Mouse (Mus musculus): ENCODE measurements around the gene Sox14. TPM values are rescaled to one million over a fixed set of nuclear protein-coding genes. Genes with fewer than 3 reads are reported as not detected.

Gene Sox14
- total RNA-seq (2021): not detected
- long read RNA-seq, experiment 1: 0 reads
- long read RNA-seq, experiment 2: 0 reads

DNA sequence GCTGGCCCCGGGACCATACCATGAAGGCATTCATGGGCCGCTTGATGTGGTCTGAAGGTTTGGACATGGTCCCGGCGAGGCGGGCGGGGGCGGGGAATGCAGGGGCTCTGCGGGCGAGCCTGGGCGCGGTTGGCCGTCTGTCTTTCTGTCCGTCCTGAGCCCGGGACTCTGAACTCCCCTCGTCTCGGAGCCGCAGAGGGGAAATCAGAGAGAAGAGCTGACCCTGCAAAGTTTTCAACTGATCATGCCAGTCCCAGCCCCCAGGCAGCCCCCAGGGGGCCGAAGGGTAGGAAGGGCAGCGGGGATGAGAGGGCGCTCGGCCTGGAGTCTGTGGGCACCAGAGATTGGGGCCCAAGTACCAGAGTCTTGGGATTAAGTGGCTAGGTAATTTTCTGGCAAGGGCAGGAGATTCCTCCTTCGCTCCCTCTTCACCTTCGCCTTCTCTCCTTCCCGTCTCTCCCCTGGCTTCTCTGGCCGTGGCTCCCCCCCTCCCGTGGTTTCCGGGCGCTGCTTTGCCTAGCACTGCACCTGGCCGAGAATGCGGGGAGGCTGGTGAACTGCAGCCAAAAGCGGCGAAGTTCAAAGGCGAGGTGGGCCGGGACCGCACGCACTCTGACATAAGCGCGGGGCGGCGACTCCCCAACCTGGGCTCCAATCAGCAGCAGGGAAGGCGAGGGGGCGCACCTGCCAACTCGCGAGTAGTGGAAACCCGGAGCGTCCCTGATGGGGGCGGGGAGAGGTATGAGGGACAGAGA lies at the start of gene Sox14:
Sox14 (minus strand) TSS at position 553 of the 755 bp plus-strand sequence.
- DNase-seq (ENCODE audit: low spot score in 2 of 2): peak in 1 of 2 experiments; percentile 10

GRCm38 (mm10) chr9:99879311-99879710 lies 3.3 kb upstream of the Sox14 start:
- DNase-seq (ENCODE audit: low spot score in 2 of 2): no peak

DNA sequence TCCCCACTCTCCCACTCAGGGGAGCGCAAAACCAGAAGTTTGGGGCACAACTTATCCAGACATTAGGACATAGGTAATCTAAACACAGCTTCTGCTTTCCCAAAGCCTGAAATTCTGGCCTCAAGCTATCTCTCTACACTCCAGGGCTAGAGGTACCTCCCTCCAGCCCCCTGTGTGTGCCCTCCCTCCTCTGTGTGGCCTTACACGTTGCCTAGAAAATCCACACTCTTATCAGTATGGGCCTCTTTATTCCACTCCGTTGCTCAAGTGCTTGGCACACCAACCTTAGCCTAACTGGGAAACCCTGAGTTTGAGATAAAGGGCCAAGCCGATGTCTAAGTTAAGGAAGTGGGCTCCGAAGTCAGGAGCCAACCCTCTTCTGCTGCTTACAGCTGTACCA lies 2.6 kb upstream of the Sox14 start:
- no peak for DNase-seq (ENCODE audit: low spot score in 2 of 2)

- DNase-seq (ENCODE audit: low spot score in 2 of 2): no peak
These were observed 1.1 kb upstream of the Sox14 start for GRCm38 (mm10) chr9:99877056-99877546.

- no peak for DNase-seq (ENCODE audit: low spot score in 2 of 2)
These were observed 544 bp upstream of the Sox14 start for GRCm38 (mm10) chr9:99876373-99877055.

- no peak for DNase-seq (ENCODE audit: low spot score in 2 of 2)
These were observed 994 bp downstream of the Sox14 start for GRCm38 (mm10) chr9:99874735-99875617.

DNA sequence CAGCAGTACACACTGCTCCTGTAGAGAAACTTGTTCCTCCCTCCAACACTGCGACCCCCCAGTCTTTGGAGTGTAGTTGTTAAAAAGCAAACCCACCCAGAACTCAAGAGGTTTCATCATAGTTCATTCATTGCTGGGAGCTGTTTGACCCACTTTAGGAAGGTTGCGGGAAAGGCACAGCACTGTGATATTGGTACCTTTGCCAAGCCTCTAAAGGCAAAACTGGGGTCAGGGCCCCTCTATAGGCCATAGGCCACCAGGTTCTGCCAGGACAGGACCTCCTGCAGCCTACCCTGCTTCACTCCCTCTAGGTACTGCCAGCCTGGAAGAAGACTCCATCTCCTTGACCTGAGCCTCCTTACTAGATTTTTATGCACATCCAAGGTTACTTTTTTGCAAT lies 2.2 kb downstream of the Sox14 start:
- no peak for DNase-seq (ENCODE audit: low spot score in 2 of 2)

- no peak for DNase-seq (ENCODE audit: low spot score in 2 of 2)
These were observed 2.8 kb downstream of the Sox14 start for GRCm38 (mm10) chr9:99873116-99873620.

- no peak for DNase-seq (ENCODE audit: low spot score in 2 of 2)
These were observed 3.5 kb downstream of the Sox14 start for GRCm38 (mm10) chr9:99872204-99873115.

GRCm38 (mm10) chr9:99871556-99872203 lies 4.3 kb downstream of the Sox14 start:
- DNase-seq (ENCODE audit: low spot score in 2 of 2): no peak

DNA sequence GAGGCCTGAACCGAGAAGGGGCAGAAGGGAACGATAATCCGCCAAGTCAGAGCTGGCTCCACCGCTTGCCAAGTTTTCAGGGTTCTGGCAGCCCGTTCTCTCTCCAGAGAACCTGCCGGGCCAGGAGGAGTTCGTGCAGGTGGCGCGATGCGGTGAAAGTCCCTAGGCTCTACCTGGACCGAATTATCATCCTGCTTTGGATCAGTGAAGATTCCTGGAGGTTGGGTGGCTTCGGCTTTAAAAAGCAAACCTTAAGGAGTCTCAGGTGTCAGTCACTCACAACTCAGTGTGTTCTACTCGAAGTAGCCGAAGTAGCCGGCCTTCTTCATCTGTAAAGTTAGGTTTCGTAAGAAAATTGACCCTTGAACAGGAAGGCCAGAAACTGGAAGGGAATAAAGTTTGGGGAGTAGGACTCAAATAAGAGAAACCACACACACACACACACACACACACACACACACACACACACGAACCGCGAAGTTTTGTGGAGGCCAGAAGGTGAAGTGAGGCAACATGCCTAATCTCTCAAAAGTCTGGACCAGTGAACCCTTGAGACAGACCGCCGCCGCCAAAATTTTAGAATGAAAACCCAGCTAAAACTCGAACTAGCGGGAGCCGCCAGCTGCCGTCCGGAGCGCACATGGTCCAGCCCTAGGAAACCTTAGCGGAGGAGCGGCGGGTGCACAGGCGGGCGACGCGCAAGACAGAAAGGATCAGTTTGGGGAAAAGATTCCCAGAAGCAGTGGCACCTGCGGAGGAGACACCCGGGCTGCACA lies 5.0 kb downstream of the Sox14 start:
- no peak for DNase-seq (ENCODE audit: low spot score in 2 of 2)

GRCm38 (mm10) chr9:99869936-99870779 lies 5.8 kb downstream of the Sox14 start:
- DNase-seq (ENCODE audit: low spot score in 2 of 2): no peak

DNA sequence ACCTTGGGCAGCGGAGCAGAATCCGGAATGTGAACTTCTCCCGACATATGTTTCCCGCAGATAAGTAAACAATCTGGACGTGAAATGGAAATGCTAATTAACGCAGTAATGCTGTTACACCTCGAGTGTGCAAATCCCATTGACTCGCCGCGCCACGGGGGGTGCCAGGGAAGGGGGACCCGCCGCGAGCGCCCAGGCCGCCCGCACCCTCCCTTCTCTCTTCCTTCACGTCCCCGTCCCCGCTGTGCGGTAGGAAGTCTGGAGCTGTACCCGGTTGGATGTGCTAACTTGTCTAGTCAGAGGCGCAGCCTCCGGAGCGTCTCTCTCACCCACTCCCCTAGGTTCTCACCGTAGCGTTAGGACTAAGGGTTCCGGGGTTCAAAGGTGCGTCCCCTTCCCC lies 6.7 kb downstream of the Sox14 start:
- DNase-seq (ENCODE audit: low spot score in 2 of 2): no peak

DNA sequence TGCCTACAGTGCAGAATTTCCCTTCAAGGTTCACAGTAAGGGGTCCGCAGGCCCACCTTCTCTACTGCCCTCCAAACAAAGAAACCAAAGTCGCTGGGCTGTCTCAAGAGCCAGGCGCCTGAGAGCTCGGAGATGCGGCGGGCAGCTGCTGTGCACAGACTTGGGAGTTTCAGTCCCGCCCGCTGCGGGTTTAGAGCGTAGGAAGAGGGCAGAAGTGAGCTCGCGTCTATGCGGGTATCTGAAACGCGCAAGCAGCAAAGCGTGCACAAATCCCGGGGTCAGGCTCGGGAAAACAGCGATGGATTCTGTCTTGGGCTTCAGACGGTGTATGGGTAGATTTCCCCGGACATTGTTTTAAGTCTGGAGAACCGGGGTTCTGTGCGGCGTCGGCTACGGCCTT lies 7.4 kb downstream of the Sox14 start:
- DNase-seq (ENCODE audit: low spot score in 2 of 2): no peak

- DNase-seq (ENCODE audit: low spot score in 2 of 2): no peak
These were observed 7.9 kb downstream of the Sox14 start for GRCm38 (mm10) chr9:99868054-99868453.

- DNase-seq (ENCODE audit: low spot score in 2 of 2): no peak
These were observed 13.0 kb downstream of the Sox14 start for GRCm38 (mm10) chr9:99862936-99863335.

GRCm38 (mm10) chr9:99854486-99854885 lies 21.5 kb downstream of the Sox14 start:
- no peak for DNase-seq (ENCODE audit: low spot score in 2 of 2)

DNA sequence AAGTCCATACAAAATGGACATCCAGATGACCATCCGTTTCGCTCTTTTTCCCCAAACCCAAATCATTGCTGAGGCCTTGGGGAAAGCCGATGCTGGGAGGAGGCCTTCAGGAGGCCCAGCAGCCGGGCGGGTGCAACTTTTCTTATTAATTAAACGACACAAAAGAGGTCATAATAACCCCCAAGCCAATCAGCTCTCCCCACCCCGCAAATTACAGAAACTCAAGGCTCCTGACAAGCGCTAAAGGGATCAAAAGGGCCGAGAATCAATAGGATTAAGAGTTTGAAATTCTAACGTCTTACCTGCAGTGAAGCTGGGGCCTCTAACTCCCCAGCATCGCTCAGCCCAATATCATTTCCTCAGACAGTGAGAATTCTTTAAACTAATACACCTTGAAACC lies 22.6 kb downstream of the Sox14 start:
- no peak for DNase-seq (ENCODE audit: low spot score in 2 of 2)
